ENCODE assay signal across 18 mouse cellular contexts in the genomic region with DNA sequence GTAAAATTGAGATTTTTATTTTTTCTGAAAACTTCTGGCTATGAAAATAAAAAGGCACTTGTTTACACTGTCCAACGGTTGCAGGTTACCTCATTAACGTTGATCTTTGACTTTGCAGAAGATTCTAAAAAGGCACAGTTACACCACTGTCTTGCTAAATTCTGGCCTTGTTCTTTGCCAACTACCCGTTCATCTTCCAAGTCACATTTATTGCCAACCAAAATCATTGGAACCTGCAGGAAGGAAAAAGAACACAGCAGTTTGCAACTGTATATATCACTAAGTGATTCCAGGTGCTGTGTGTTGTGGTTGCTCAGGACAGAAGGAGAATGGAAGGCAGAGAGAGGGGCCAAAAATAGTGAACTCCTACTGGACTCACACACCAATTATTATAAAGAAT. TPM values are rescaled to one million over a fixed set of nuclear protein-coding genes. Genes with fewer than 3 reads are reported as not detected.
"Had no signal": no experiment of that assay in that cellular context is flagged by ENCODE, and none has a peak within 500 bp of the region (broad histone marks: within the 10 kb centered on the region; RNA-seq: fewer than 3 reads in every experiment).

No protein-coding gene starts in this region.

- H3K9me3 ChIP-seq: lung, embryonic 15.5 days; megakaryocyte, embryonic 14.5 days; midbrain, embryonic 12.5 days; neural tube, embryonic 12.5 days; stomach, embryonic 15.5 days had no signal

- H3K27me3 ChIP-seq: lung, embryonic 15.5 days; megakaryocyte, embryonic 14.5 days; midbrain, embryonic 12.5 days; neural tube, embryonic 12.5 days; stomach, embryonic 15.5 days had no signal

- H3K4me3 ChIP-seq: lung, embryonic 15.5 days; megakaryocyte, embryonic 14.5 days; midbrain, embryonic 12.5 days; neural tube, embryonic 12.5 days; stomach, embryonic 15.5 days had no signal

- H3K27ac ChIP-seq: lung, embryonic 15.5 days; macrophage; midbrain, embryonic 12.5 days; neural tube, embryonic 12.5 days; stomach, embryonic 15.5 days; stomach, postnatal 0 days had no signal

- ATAC-seq: lung, postnatal 0 days had no signal

- H3K4me2 ChIP-seq: lung, embryonic 15.5 days; midbrain, embryonic 12.5 days; neural tube, embryonic 12.5 days; stomach, embryonic 15.5 days had no signal

- H3K4me1 ChIP-seq: lung, embryonic 15.5 days; midbrain, embryonic 12.5 days; neural tube, embryonic 12.5 days; stomach, embryonic 15.5 days had no signal

- H3K9ac ChIP-seq: lung, embryonic 15.5 days; midbrain, embryonic 12.5 days; neural tube, embryonic 12.5 days; stomach, embryonic 15.5 days had no signal

- DNase-seq: lung, adult 2 months; lung, postnatal 14 days; lung, postnatal 36 days; midbrain, embryonic 14.5 days; right cerebral cortex, postnatal 14 days; thymus, adult 2 months; thymus, postnatal 25 days; thymus, postnatal 4 days had no signal

RNA-seq across cellular contexts. Expression of gene Inka2, which starts 33.3 kb away (rescaled TPM):
- total RNA-seq: megakaryocyte progenitor cell, adult 5-6 weeks; monocyte, adult 5-6 weeks had no signal
